Mouse (Mus musculus) thymus, postnatal 4 days (tissue): ENCODE results near the gene Bsg.
"Not testable (repeated sequence)": the region's sequence is repeated elsewhere in the genome, so short reads cannot be mapped to it uniquely, and the experiment has no call there.

Experiments
- DNase-seq: peaks from one replicate; pipeline ENCODE4 v3.0.0; 2021

Bsg gene

GRCm38 (mm10) chr10:79736706-79737105, 32.4 kb downstream of the Bsg start:
- DNase-seq, result no peak

GRCm38 (mm10) chr10:79738259-79738658, 34.0 kb downstream of the Bsg start:
- DNase-seq, result peak; percentile 67

GRCm38 (mm10) chr10:79739234-79739633, 34.9 kb downstream of the Bsg start:
- DNase-seq, result no peak

- no peak for DNase-seq
These were observed 36.6 kb downstream of the Bsg start for GRCm38 (mm10) chr10:79740863-79741262.

GRCm38 (mm10) chr10:79743161-79743560, 38.9 kb downstream of the Bsg start:
- no peak for DNase-seq

- DNase-seq, result no peak
These were observed 39.5 kb downstream of the Bsg start for GRCm38 (mm10) chr10:79743650-79744365.

- DNase-seq, result no peak
These were observed 41.1 kb downstream of the Bsg start for GRCm38 (mm10) chr10:79745411-79745810.

- peak; percentile 95 for DNase-seq
These were observed 41.8 kb downstream of the Bsg start, which contains the start of gene Polrmt for GRCm38 (mm10) chr10:79745898-79746773. Gene Polrmt, minus strand, starts transcription at chr10:79746581.

- no peak for DNase-seq
These were observed 42.5 kb downstream of the Bsg start for GRCm38 (mm10) chr10:79746774-79747151.

GRCm38 (mm10) chr10:79748496-79748895, 44.2 kb downstream of the Bsg start:
- DNase-seq, result no peak

GRCm38 (mm10) chr10:79754856-79755516, 50.7 kb downstream of the Bsg start, which contains the start of gene Fgf22:
Gene Fgf22, plus strand, starts transcription at chr10:79755076.
- DNase-seq, result peak; percentile 59

- DNase-seq, result no peak
These were observed 51.6 kb downstream of the Bsg start for GRCm38 (mm10) chr10:79755854-79756253.

- no peak for DNase-seq
These were observed 52.4 kb downstream of the Bsg start for GRCm38 (mm10) chr10:79756660-79757059.

- DNase-seq, result not testable (repeated sequence)
These were observed 55.4 kb downstream of the Bsg start for GRCm38 (mm10) chr10:79759675-79760074.

GRCm38 (mm10) chr10:79760603-79761143, 56.4 kb downstream of the Bsg start:
- DNase-seq, result no peak
